Mouse (Mus musculus) midbrain, postnatal 0 days (tissue): ENCODE data around the gene Hdac4. TPM values are rescaled to one million over a fixed set of nuclear protein-coding genes. Genes with fewer than 3 reads are reported as not detected.

Experiments
- ATAC-seq: fragments of 200-750 bp; cut with Nextera tagmentation; 2 replicates; pipeline ENCODE4 v1.8.0; 2017; ENCODE audit warnings: moderate number of reproducible peaks, mild to moderate bottlenecking, moderate TSS enrichment, moderate library complexity; ENCODE audit not compliant: low FRiP score
- DNase-seq: peaks from one replicate; pipeline ENCODE4 v3.0.0-alpha.2; 2015; ENCODE audit warnings: low spot score
- H3K27ac ChIP-seq: fragments of 300-500 bp; sonication (generic); 2 replicates; pipeline ENCODE4 v1.5.1; 2014; ENCODE audit warnings: low read depth, mild to moderate bottlenecking, low read length, mixed read lengths
- H3K27me3 ChIP-seq: fragments of 300-500 bp; sonication (generic); 2 replicates; pipeline ENCODE4 v1.6.1; 2014; ENCODE audit warnings: low read length, control low read depth, mixed read lengths; ENCODE audit not compliant: insufficient read depth
- H3K36me3 ChIP-seq: fragments of 300-500 bp; sonication (generic); 2 replicates; pipeline ENCODE4 v1.6.1; 2014; ENCODE audit warnings: low read length, control low read depth, mixed read lengths; ENCODE audit not compliant: insufficient read depth
- H3K4me1 ChIP-seq: fragments of 300-500 bp; sonication (generic); 2 replicates; pipeline ENCODE4 v1.6.1; 2014; ENCODE audit warnings: mild to moderate bottlenecking, control low read depth, antibody characterized with exemption, low read length, mixed read lengths; ENCODE audit not compliant: insufficient read depth
- H3K4me2 ChIP-seq: fragments of 300-500 bp; sonication (generic); 2 replicates; pipeline ENCODE4 v1.6.1; 2014; ENCODE audit warnings: low read depth, mild to moderate bottlenecking, low read length, mixed read lengths; ENCODE audit not compliant: poor library complexity, severe bottlenecking
- H3K4me3 ChIP-seq: fragments of 300-500 bp; sonication (generic); 2 replicates; pipeline ENCODE4 v1.5.1; 2014; ENCODE audit warnings: low read depth, mild to moderate bottlenecking, low read length, moderate library complexity
- H3K9ac ChIP-seq: fragments of 300-500 bp; sonication (generic); replicated peaks from 2 replicates; pipeline ENCODE4 v1.6.1; 2014; ENCODE audit warnings: mild to moderate bottlenecking, low read length, moderate library complexity, mixed read lengths; ENCODE audit not compliant: poor library complexity, severe bottlenecking
- H3K9me3 ChIP-seq: fragments of 300-500 bp; sonication (generic); 2 replicates; pipeline ENCODE4 v1.6.1; 2016; ENCODE audit warnings: low read length, control low read depth
- CTCF ChIP-seq: IDR thresholded peaks from 2 replicates; pipeline ENCODE4 v1.5.1; 2016; ENCODE audit warnings: antibody characterized with exemption, mild to moderate bottlenecking
- WGBS: fragments of 180-500 bp; shearing (Covaris S2); extraction: QIAGEN DNeasy Blood & Tissue Kit; methylation state at CpG from one replicate; pipeline ENCODE4 v1.1.7; 2014; 5-methylcytosine and 5-hydroxymethylcytosine counted together
- polyA plus RNA-seq: library from polyadenylated mRNA; unstranded; fragments of >200 nt; fragmentation: Nextera tagmentation; extraction: Ambion mirVana; gene quantifications from 2 replicates; pipeline ENCODE4 v1.2.1, GENCODE M21; 2015
- total RNA-seq: library from RNA; depleted of rRNA; stranded (reverse); fragments of >200 nt; gene quantifications from 2 replicates; pipeline ENCODE4 v1.2.3, GENCODE M21; 2014

Gene Hdac4
- total and polyA plus RNA-seq, 2 experiments from 2014 or later, result 18.1 to 51.8 TPM

DNA sequence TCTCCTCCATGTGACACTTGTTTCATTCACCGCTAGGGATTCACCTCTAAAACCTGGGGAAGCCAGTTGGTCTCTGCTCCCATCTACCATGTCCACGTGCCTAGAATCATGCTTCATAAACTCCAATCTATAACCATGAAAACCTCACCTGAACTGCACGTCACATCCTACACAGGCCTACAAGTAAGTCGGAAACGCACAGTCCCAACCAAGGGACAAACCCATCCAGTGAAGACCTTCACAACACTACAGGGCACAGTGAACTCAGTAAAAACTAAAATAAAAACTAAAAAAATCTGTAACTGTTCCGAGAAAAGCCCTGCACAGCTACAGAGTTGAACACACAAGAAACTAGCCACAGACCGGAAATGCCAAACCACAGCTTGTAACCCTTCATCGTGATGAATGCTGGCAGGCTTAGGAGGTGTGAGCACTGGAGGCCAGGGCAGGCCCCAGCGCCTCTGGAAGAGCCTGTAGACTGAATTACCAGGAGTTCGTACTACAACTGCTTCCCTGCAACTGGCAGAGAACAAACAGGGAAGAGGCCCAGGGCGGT, 115.4 kb downstream of the Hdac4 start:
- ATAC-seq (no peak), DNase-seq (no peak)
- H3K27me3 ChIP-seq, result no peaks in the 10 kb centered on the region
- H3K9ac ChIP-seq, result no peak overlapping the region
- TF ChIP-seq CTCF, result no peak
- 90% methylated on average over 11 of the region's 11 CpGs for WGBS
- no peaks in the 10 kb centered on the region for H3K9me3 ChIP-seq
- no peak overlapping the region for H3K27ac ChIP-seq
- no peak overlapping the region for H3K4me2 ChIP-seq
- no peaks in the 10 kb centered on the region for H3K36me3 ChIP-seq
- no peak overlapping the region for H3K4me3 ChIP-seq
- peaks cover 2% of the 10 kb centered on the region; the same call in 1 of the 2 replicates for H3K4me1 ChIP-seq

DNA sequence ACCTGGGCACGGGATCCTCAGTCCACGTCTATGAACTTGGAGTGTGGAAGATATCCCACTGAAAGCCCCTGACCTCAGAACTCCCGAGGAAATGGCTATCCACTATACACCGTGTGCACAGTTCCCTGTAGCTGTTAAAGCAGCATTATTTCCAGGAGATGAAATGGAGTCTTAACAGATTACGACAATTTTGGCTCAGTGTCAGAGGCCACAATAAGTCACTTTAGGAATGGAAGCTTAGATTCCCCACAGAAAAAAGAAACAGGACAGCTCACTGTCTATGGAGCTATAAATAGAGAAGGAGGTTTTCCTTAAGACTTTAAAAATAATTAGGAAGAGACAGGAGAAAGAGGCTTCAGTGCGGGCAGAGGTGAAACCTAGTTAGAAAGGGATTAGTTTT, 120.2 kb downstream of the Hdac4 start:
- Histone ChIP-seq H3K4me1 (peaks cover 2% of the 10 kb centered on the region; the same call in 1 of the 2 replicates), H3K9me3 (no peaks in the 10 kb centered on the region), H3K4me3 (no peak overlapping the region), H3K36me3 (no peaks in the 10 kb centered on the region), H3K4me2 (no peak overlapping the region), H3K27me3 (no peaks in the 10 kb centered on the region), H3K9ac (no peak overlapping the region), H3K27ac (no peak overlapping the region)
- ATAC-seq (no peak), DNase-seq (no peak)
- no peak for TF ChIP-seq CTCF
- 53% methylated on average over 6 of the region's 6 CpGs for WGBS

DNA sequence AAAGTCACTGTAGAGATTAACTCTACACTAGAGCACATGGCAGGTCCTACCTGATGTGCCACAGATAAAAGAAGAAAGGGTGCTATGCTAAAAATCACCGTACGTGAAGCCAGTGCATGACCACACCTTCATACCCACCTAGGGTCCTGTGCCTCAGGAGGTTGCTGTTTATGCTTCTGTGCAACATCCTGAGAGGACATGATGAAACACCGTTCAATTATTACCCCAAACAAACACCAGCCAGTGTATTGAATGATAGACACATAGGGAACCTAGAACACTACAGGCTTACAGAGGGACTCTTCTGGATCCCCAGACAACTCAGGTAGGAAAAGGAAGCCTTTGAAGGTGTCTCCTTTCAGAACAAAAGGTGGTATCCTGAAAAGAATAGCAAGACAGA, 120.8 kb downstream of the Hdac4 start:
- no peak overlapping the region for H3K9ac ChIP-seq
- no peaks in the 10 kb centered on the region for H3K27me3 ChIP-seq
- peaks cover 2% of the 10 kb centered on the region; the same call in 1 of the 2 replicates for H3K4me1 ChIP-seq
- H3K9me3 ChIP-seq, result no peaks in the 10 kb centered on the region
- 92% methylated on average over 3 of the region's 3 CpGs for WGBS
- no peak overlapping the region for H3K4me3 ChIP-seq
- H3K27ac ChIP-seq, result no peak overlapping the region
- no peak for TF ChIP-seq CTCF
- no peak overlapping the region for H3K4me2 ChIP-seq
- no peak for ATAC-seq
- no peak for DNase-seq
- H3K36me3 ChIP-seq, result no peaks in the 10 kb centered on the region

DNA sequence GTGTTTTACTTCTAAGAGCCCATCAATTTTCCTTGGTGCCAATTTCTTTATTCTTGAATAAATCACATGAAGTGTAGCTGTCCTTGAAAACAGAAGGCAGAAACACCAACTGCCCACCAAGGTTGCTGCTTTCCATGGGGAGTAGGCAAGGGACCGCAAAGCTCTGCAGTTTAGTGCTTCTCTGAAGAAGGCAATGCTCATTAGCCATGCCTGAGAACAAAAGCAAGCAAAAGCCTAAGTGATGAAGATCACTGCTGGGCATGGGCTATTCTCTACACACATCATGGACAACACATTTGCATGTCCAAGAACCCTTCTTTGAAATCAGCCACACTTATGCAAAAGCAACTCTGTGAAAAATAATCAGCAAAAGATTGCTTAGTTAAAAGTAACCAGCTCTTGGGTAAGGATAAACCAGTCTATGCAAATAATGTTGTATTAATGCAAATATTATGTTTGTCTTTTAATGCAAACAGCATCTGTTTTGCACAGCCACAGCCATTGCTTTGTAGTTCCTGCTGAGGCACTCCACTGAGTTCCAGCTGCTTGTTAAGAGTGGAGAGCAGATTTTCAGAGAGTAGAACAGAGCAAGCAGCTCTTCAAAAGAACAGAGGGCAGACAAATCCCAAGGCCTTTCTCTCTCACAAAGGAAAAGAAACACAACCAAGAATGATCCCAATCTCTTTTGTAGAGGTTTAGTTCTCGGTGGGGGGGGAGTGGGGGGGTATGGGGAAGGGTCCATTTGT, 125.4 kb downstream of the Hdac4 start:
- no peak overlapping the region for H3K27ac ChIP-seq
- DNase-seq, result no peak

DNA sequence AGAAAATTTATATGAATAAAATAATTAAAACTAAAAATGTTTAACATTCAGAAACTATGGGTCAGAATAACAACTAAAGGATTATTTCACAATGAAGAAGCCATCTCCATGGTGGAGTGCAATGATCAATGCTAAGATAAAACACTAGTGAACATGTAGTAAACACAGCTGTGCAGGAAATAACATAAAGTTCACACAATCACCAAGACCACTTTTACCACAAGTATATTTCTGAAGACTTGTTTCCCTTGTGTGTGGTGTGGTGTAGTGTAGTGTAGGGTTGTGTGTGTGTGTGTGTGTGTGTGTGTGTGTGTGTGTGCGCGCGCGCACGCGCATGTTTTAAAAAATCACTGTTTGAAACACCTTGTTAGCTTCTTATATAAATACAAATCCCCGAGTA, 126.0 kb downstream of the Hdac4 start:
- DNase-seq, result no peak
- no peaks in the 10 kb centered on the region for H3K4me1 ChIP-seq
- 94% methylated on average over 7 of the region's 7 CpGs for WGBS
- H3K9me3 ChIP-seq, result no peaks in the 10 kb centered on the region
- ATAC-seq, result no peak
- no peak overlapping the region for H3K27ac ChIP-seq
- no peak overlapping the region for H3K4me3 ChIP-seq
- TF ChIP-seq CTCF, result no peak
- no peak overlapping the region for H3K9ac ChIP-seq
- H3K36me3 ChIP-seq, result no peaks in the 10 kb centered on the region
- no peaks in the 10 kb centered on the region for H3K27me3 ChIP-seq
- no peak overlapping the region for H3K4me2 ChIP-seq

More for the DNA sequence above, 125.4 kb downstream of the Hdac4 start:
- H3K4me3 ChIP-seq, result no peak overlapping the region
- H3K27me3 ChIP-seq, result no peaks in the 10 kb centered on the region
- no peak for TF ChIP-seq CTCF
- no peak for ATAC-seq
- H3K36me3 ChIP-seq, result no peaks in the 10 kb centered on the region
- H3K9me3 ChIP-seq, result no peaks in the 10 kb centered on the region
- peaks cover 1% of the 10 kb centered on the region; the same call in 1 of the 2 replicates for H3K4me1 ChIP-seq
- 13% methylated on average over 2 of the region's 2 CpGs for WGBS
- no peak overlapping the region for H3K4me2 ChIP-seq
- no peak overlapping the region for H3K9ac ChIP-seq

DNA sequence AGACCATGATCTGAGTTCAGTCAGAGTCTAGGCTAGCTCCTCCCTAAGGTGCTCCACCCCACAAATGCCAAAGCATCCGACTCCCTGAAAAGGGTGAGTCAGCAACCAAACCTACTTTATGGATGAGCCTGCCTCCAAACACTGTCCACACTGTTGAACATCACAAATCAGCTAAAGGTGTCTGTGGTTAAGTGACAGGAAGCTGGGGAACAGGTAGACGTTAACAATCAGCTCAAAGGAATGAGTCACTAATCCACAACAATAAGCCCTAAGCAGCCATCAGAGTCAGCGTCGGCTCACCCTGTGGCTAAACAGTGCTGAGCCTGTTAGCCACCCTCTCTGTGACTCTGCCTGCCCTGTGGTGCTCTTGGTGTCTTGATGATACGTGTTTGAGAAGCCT, 131.2 kb downstream of the Hdac4 start:
- Histone ChIP-seq H3K27ac (no peak overlapping the region), H3K4me1 (peaks cover 5% of the 10 kb centered on the region; the same call in 1 of the 2 replicates), H3K4me3 (no peak overlapping the region), H3K36me3 (no peaks in the 10 kb centered on the region), H3K9ac (no peak overlapping the region), H3K4me2 (no peak overlapping the region), H3K27me3 (no peaks in the 10 kb centered on the region), H3K9me3 (no peaks in the 10 kb centered on the region)
- ATAC-seq (no peak), DNase-seq (no peak)
- TF ChIP-seq CTCF, result no peak
- 77% methylated on average over 5 of the region's 5 CpGs for WGBS
